Mouse (Mus musculus) CH12.LX (cell line): ENCODE measurements around the gene Cs.

Source experiments
- CHD1 ChIP-seq: IDR thresholded peaks from 2 replicates; pipeline ENCODE4 v1.6.1; 2012; ENCODE audit warnings: low read depth, low read length, improper control_type of control experiment, inconsistent platforms
- CHD2 ChIP-seq: IDR thresholded peaks from 2 replicates; pipeline ENCODE4 v1.6.1; 2011; ENCODE audit warnings: low read length, improper control_type of control experiment
- CTCF ChIP-seq, 2 experiments: IDR thresholded peaks in 1 of 2; conservative IDR thresholded peaks in 1 of 2; 2 replicates each; pipeline ENCODE4 v1.5.1; 2011 to 2012; ENCODE audit warnings: low read depth in 2 of 2, low read length in 2 of 2, improper control_type of control experiment in 1 of 2, inconsistent platforms in 1 of 2, mild to moderate bottlenecking in 1 of 2, moderate library complexity in 1 of 2
- ELF1 ChIP-seq: IDR thresholded peaks from 2 replicates; pipeline ENCODE4 v1.6.1; 2014; ENCODE audit warnings: low read depth, mild to moderate bottlenecking, inconsistent platforms, low read length, improper control_type of control experiment
- ETS1 ChIP-seq: conservative IDR thresholded peaks from 2 replicates; pipeline ENCODE4 v1.6.1; 2012; ENCODE audit warnings: low read depth, mild to moderate bottlenecking, inconsistent platforms, low read length, improper control_type of control experiment, moderate library complexity
- KAT2A ChIP-seq: IDR thresholded peaks from 2 replicates; pipeline ENCODE4 v1.6.1; 2012; ENCODE audit warnings: low read length, improper control_type of control experiment, inconsistent platforms; ENCODE audit not compliant: insufficient replicate concordance
- SIN3A ChIP-seq: IDR thresholded peaks from 2 replicates; pipeline ENCODE4 v1.6.1; 2012; ENCODE audit warnings: low read length, improper control_type of control experiment, inconsistent platforms
- USF2 ChIP-seq: conservative IDR thresholded peaks from 2 replicates; pipeline ENCODE4 v1.6.1; 2011; ENCODE audit warnings: low read depth, low read length, improper control_type of control experiment

- TF ChIP-seq CHD2: no peak
- no peak for TF ChIP-seq ELF1
- TF ChIP-seq CTCF (conservative IDR thresholded peaks at IDR 0.05 in 1 of 2, IDR thresholded peaks at IDR 0.05 in 1 of 2; ENCODE audit: low read depth in 2 of 2, low read length in 2 of 2): no peak
- TF ChIP-seq ETS1: no peak
- no peak for TF ChIP-seq SIN3A
- no peak for TF ChIP-seq CHD1
- no peak for TF ChIP-seq USF2
- no peak for TF ChIP-seq KAT2A
These were observed 54.3 kb downstream of the Cs start for GRCm38 (mm10) chr10:128391850-128392249.
